Comparison of ENCODE assay signal across 8 mouse cellular contexts in the genomic region with DNA sequence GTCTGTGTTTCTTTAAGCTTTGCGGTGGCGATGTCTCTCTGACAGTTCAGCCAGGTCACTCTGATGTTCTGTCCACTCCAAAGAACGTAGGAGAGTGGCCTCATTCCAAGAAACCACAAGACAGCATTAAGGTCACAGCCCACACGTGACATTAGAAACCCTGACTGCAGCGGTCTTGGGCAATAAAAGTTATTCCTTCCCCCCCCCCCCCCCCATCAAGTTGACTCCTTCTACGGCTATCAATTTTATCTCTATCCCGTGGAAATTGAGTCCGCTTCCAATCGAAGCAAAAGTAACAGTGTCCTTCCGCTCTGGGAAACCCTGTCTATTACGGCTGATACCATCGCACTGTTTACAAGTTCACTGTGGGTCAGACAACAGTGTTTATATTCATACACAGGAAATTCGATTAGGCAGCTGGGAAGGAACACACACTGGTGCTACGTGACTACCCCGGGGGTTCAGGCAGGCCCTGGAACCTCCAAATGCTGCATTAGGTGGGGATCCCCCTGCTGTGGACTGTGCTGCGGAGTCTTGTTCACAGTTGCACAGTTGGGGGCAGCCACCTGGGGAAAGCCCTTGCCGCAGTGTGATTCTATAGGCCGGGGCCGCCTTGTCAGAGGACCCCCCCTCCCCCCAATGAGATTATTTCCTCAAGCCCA.
DNase-seq lines count a peak whose midpoint lies in the region; ATAC-seq lines count a peak whose summit lies in the region.
"Had no signal": no experiment of that assay in that cellular context is flagged by ENCODE, and none has a peak within 500 bp of the region (broad histone marks: within the 10 kb centered on the region; RNA-seq: fewer than 3 reads in every experiment).

No protein-coding gene starts in this region.

- no peak for DNase-seq in midbrain, embryonic 14.5 days
- peak; percentile 35 for DNase-seq in embryonic facial prominence, embryonic 11.5 days (ENCODE audit: low spot score)
- DNase-seq in kidney, adult 9 months = peak; percentile 84
- DNase-seq in left cerebral cortex, postnatal 36 days (ENCODE audit: low spot score in 2 of 2) = no peak

- intact Hi-C loops in left cerebral cortex, postnatal 36 days (cut with DNase I) = no loop called here

- H3K9ac ChIP-seq in midbrain, embryonic 14.5 days (replicated peaks; ENCODE audit: low read length) = no peak overlapping the region
- no peak overlapping the region for H3K9ac ChIP-seq in midbrain, embryonic 13.5 days (replicated peaks)
- H3K9ac ChIP-seq in embryonic facial prominence, embryonic 11.5 days (replicated peaks; ENCODE audit: low read length) = no peak overlapping the region
- H3K9ac ChIP-seq in stomach, embryonic 14.5 days (replicated peaks; ENCODE audit: low read depth, low read length) = no peak overlapping the region
- H3K9ac ChIP-seq: hindbrain, embryonic 15.5 days had no signal

- H3K36me3 ChIP-seq in midbrain, embryonic 14.5 days (ENCODE audit: control insufficient read depth, insufficient read depth, low read length) = no peaks in the 10 kb centered on the region
- no peaks in the 10 kb centered on the region for H3K36me3 ChIP-seq in midbrain, embryonic 13.5 days
- no peaks in the 10 kb centered on the region for H3K36me3 ChIP-seq in embryonic facial prominence, embryonic 11.5 days (replicated peaks; ENCODE audit: control insufficient read depth, insufficient read depth, low read depth, low read length)
- no peaks in the 10 kb centered on the region for H3K36me3 ChIP-seq in stomach, embryonic 14.5 days (ENCODE audit: control insufficient read depth, insufficient read depth, low read length)
- H3K36me3 ChIP-seq: hindbrain, embryonic 15.5 days had no signal

- H3K4me1 ChIP-seq in midbrain, embryonic 14.5 days (ENCODE audit: control insufficient read depth, insufficient read depth, low read length) = peaks cover 18% of the 10 kb centered on the region
- H3K4me1 ChIP-seq in midbrain, embryonic 13.5 days (replicated peaks) = peaks cover 59% of the 10 kb centered on the region
- peaks cover 10% of the 10 kb centered on the region; the same call in 1 of the 2 replicates for H3K4me1 ChIP-seq in embryonic facial prominence, embryonic 11.5 days (ENCODE audit: control insufficient read depth, insufficient read depth, low read length)
- H3K4me1 ChIP-seq in stomach, embryonic 14.5 days (ENCODE audit: control insufficient read depth, insufficient read depth, low read length) = peaks cover 43% of the 10 kb centered on the region

- no peak overlapping the region for H3K4me3 ChIP-seq in midbrain, embryonic 14.5 days (replicated peaks; ENCODE audit: low read depth, low read length)
- no peak overlapping the region for H3K4me3 ChIP-seq in midbrain, embryonic 13.5 days (replicated peaks)
- H3K4me3 ChIP-seq in embryonic facial prominence, embryonic 11.5 days (ENCODE audit: low read depth, low read length) = no peak overlapping the region
- H3K4me3 ChIP-seq in stomach, embryonic 14.5 days (ENCODE audit: low read depth, low read length) = no peak overlapping the region
- H3K4me3 ChIP-seq: hindbrain, embryonic 15.5 days had no signal

- no peaks in the 10 kb centered on the region for H3K9me3 ChIP-seq in midbrain, embryonic 14.5 days (ENCODE audit: control insufficient read depth, low read length)
- no peaks in the 10 kb centered on the region for H3K9me3 ChIP-seq in midbrain, embryonic 13.5 days
- no peaks in the 10 kb centered on the region for H3K9me3 ChIP-seq in embryonic facial prominence, embryonic 11.5 days (replicated peaks; ENCODE audit: control insufficient read depth, low read length)
- H3K9me3 ChIP-seq in stomach, embryonic 14.5 days (ENCODE audit: control insufficient read depth, low read depth, low read length) = no peaks in the 10 kb centered on the region
- H3K9me3 ChIP-seq: hindbrain, embryonic 15.5 days had no signal

- no peak for ATAC-seq in midbrain, embryonic 14.5 days (ENCODE audit: low FRiP score, low TSS enrichment)
- no peak for ATAC-seq in midbrain, embryonic 13.5 days
- no peak; the same call in 1 of the 2 replicates for ATAC-seq in embryonic facial prominence, embryonic 11.5 days (replicated peaks; ENCODE audit: insufficient number of reproducible peaks, low FRiP score, low TSS enrichment, low read depth)
- no peak for ATAC-seq in stomach, embryonic 14.5 days (ENCODE audit: insufficient number of reproducible peaks, insufficient read depth, low FRiP score, low read depth)
- no peak for ATAC-seq in megakaryocyte progenitor cell, adult 5-6 weeks (replicated peaks; ENCODE audit: poor library complexity)

- WGBS in midbrain, embryonic 14.5 days = 47% methylated on average over 19 of the region's 19 CpGs
- 55% methylated on average over 19 of the region's 19 CpGs for WGBS in midbrain, embryonic 13.5 days
- WGBS in embryonic facial prominence, embryonic 11.5 days = 30% methylated on average over 19 of the region's 19 CpGs
- 20% methylated on average over 19 of the region's 19 CpGs for WGBS in stomach, embryonic 14.5 days

- H3K4me2 ChIP-seq in midbrain, embryonic 14.5 days (ENCODE audit: low read length) = no peak overlapping the region
- H3K4me2 ChIP-seq in midbrain, embryonic 13.5 days (replicated peaks) = no peak overlapping the region
- H3K4me2 ChIP-seq in embryonic facial prominence, embryonic 11.5 days (ENCODE audit: low read depth, low read length) = no peak overlapping the region
- H3K4me2 ChIP-seq in stomach, embryonic 14.5 days (replicated peaks; ENCODE audit: low read depth, low read length) = peak overlapping the region; percentile 14
- H3K4me2 ChIP-seq: hindbrain, embryonic 15.5 days had no signal

- H3K27ac ChIP-seq in midbrain, embryonic 14.5 days (replicated peaks; ENCODE audit: low read depth, low read length) = 0 out of 2 replicates have a peak overlapping the region, but pooled peaks have one; percentile 1
- no peak overlapping the region for H3K27ac ChIP-seq in midbrain, embryonic 13.5 days
- no peak overlapping the region for H3K27ac ChIP-seq in embryonic facial prominence, embryonic 11.5 days (replicated peaks; ENCODE audit: low read depth, low read length)
- peak overlapping the region; percentile 74; the same call in 1 of the 2 replicates for H3K27ac ChIP-seq in stomach, embryonic 14.5 days (ENCODE audit: low read length)
- H3K27ac ChIP-seq: hindbrain, embryonic 15.5 days had no signal

- no peaks in the 10 kb centered on the region for H3K27me3 ChIP-seq in midbrain, embryonic 14.5 days (ENCODE audit: control insufficient read depth, insufficient read depth, low read length)
- no peaks in the 10 kb centered on the region for H3K27me3 ChIP-seq in midbrain, embryonic 13.5 days
- no peaks in the 10 kb centered on the region for H3K27me3 ChIP-seq in embryonic facial prominence, embryonic 11.5 days (ENCODE audit: control insufficient read depth, insufficient read depth, low read length)
- H3K27me3 ChIP-seq in stomach, embryonic 14.5 days (ENCODE audit: control insufficient read depth, insufficient read depth, low read length) = no peaks in the 10 kb centered on the region
- H3K27me3 ChIP-seq: hindbrain, embryonic 15.5 days had no signal

Comparison
In these comparisons a context has a peak if more than half of its experiments do, and no peak if none do; other contexts are left out.
1. H3K27ac ChIP-seq: peak in midbrain, embryonic 14.5 days (single experiment) and stomach, embryonic 14.5 days (single experiment); none in midbrain, embryonic 13.5 days (single experiment) and embryonic facial prominence, embryonic 11.5 days (single experiment).
2. DNase-seq: peak in embryonic facial prominence, embryonic 11.5 days (single experiment) and kidney, adult 9 months (single experiment); none in midbrain, embryonic 14.5 days (single experiment) and left cerebral cortex, postnatal 36 days (0 of 2).